Mouse (Mus musculus) gonadal fat pad, adult 2 months (tissue): ENCODE data around the gene Pdha2. TPM values are rescaled to one million over a fixed set of nuclear protein-coding genes. Genes with fewer than 3 reads are reported as not detected.

Experiments
- DNase-seq: peaks from one replicate; pipeline ENCODE4 v3.0.0-alpha.2; 2012; ENCODE audit warnings: low read depth
- polyA plus RNA-seq: library from polyadenylated mRNA; depleted of rRNA; stranded (reverse); fragments of >200 nt; gene quantifications from 2 replicates; pipeline ENCODE4 v1.2.3, GENCODE M21; 2012; rRNA removed

Gene Pdha2
- 0.15 and 0.16 TPM in 2 replicates for polyA plus RNA-seq

GRCm38 (mm10) chr3:141212255-141212654 lies at the start of gene Pdha2:
TSS of gene Pdha2 (minus strand) at chr3:141212355.
- DNase-seq, result no peak

GRCm38 (mm10) chr3:141260518-141260917 lies 48.4 kb upstream of the Pdha2 start:
- no peak for DNase-seq

- no peak for DNase-seq
These were observed 39.3 kb upstream of the Pdha2 start for GRCm38 (mm10) chr3:141251440-141251839.

GRCm38 (mm10) chr3:141244725-141245298 lies 32.7 kb upstream of the Pdha2 start:
- DNase-seq, result no peak

GRCm38 (mm10) chr3:141238071-141238470 lies 25.9 kb upstream of the Pdha2 start:
- DNase-seq, result no peak

- no peak for DNase-seq
These were observed 17.0 kb upstream of the Pdha2 start for GRCm38 (mm10) chr3:141229148-141229547.

GRCm38 (mm10) chr3:141222339-141222738 lies 10.2 kb upstream of the Pdha2 start:
- DNase-seq, result no peak

- no peak for DNase-seq
These were observed 6.4 kb upstream of the Pdha2 start for GRCm38 (mm10) chr3:141218561-141218960.

- DNase-seq, result no peak
These were observed 4.8 kb upstream of the Pdha2 start for GRCm38 (mm10) chr3:141216999-141217398.

GRCm38 (mm10) chr3:141216237-141216636 lies 4.1 kb upstream of the Pdha2 start:
- no peak for DNase-seq

GRCm38 (mm10) chr3:141214789-141215188 lies 2.6 kb upstream of the Pdha2 start:
- DNase-seq, result no peak

- no peak for DNase-seq
These were observed 2.0 kb upstream of the Pdha2 start for GRCm38 (mm10) chr3:141214197-141214596.

- no peak for DNase-seq
These were observed 511 bp downstream of the Pdha2 start for GRCm38 (mm10) chr3:141211644-141212043.

GRCm38 (mm10) chr3:141201766-141202165 lies 10.4 kb downstream of the Pdha2 start:
- DNase-seq, result no peak

- no peak for DNase-seq
These were observed 14.8 kb downstream of the Pdha2 start for GRCm38 (mm10) chr3:141197308-141197861.

GRCm38 (mm10) chr3:141191653-141192052 lies 20.5 kb downstream of the Pdha2 start:
- no peak for DNase-seq

- no peak for DNase-seq
These were observed 21.7 kb downstream of the Pdha2 start for GRCm38 (mm10) chr3:141190429-141190828.

GRCm38 (mm10) chr3:141160986-141161385 lies 51.2 kb downstream of the Pdha2 start:
- no peak for DNase-seq
